Mouse (Mus musculus) megakaryocyte, embryonic 14.5 days (primary cell): ENCODE measurements at regions not wholly inside any gene's neighbourhood (a gene's known extent, or its start where the extent isn't known, plus 50 kb on each side); places are given as distances from the start of the nearest gene placed in this dataset.

Experiments
- H3K27me3 ChIP-seq: replicated peaks from 2 replicates; pipeline ENCODE3; 2012; ENCODE audit warnings: inconsistent platforms
- H3K36me3 ChIP-seq: replicated peaks from 2 replicates; pipeline ENCODE3; 2012; ENCODE audit warnings: low read length, inconsistent platforms, mixed read lengths
- H3K4me1 ChIP-seq: 2 replicates; pipeline ENCODE4 v1.6.1; 2012; ENCODE audit warnings: inconsistent platforms
- H3K4me3 ChIP-seq: replicated peaks from 2 replicates; pipeline ENCODE3; 2012; ENCODE audit warnings: moderate library complexity, mild to moderate bottlenecking, inconsistent platforms
- H3K9me3 ChIP-seq: 2 replicates; pipeline ENCODE4 v1.6.1; 2012; ENCODE audit warnings: inconsistent platforms
- FLI1 ChIP-seq: IDR thresholded peaks from 2 replicates; pipeline ENCODE4 v1.6.1; 2012; ENCODE audit warnings: low read length, inconsistent platforms, mixed read lengths
- GATA1 ChIP-seq: IDR thresholded peaks from 3 replicates; pipeline ENCODE4 v1.6.1; 2012; ENCODE audit warnings: mixed read lengths, low read length, inconsistent platforms, borderline replicate concordance

DNA sequence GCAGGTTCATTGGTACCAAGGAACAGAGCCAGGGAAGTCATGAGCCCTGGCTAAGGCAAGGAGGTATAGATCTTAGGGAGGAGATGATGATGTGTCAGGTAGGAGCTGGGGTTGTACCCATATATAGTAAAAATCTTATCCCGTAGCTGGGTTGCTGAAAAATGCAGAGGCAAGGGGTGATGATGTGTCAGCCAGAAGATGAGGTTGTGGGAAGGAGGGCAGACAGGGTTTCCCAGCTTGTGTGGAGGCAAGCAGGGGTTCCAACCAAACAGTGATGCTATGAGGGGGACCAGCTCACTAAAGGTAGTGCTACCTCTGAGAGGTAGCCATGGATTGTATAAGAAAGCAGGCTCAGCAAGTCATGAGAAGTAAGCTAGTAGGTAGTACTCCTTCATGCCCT is 90.5 kb upstream of the N4bp1 start:
- H3K36me3 ChIP-seq = no peaks in the 10 kb centered on the region
- H3K4me3 ChIP-seq = no peak overlapping the region
- no peaks in the 10 kb centered on the region for H3K4me1 ChIP-seq
- H3K9me3 ChIP-seq = peaks cover 17% of the 10 kb centered on the region
- no peaks in the 10 kb centered on the region for H3K27me3 ChIP-seq
- no peak for TF ChIP-seq FLI1
- TF ChIP-seq GATA1 = no peak

DNA sequence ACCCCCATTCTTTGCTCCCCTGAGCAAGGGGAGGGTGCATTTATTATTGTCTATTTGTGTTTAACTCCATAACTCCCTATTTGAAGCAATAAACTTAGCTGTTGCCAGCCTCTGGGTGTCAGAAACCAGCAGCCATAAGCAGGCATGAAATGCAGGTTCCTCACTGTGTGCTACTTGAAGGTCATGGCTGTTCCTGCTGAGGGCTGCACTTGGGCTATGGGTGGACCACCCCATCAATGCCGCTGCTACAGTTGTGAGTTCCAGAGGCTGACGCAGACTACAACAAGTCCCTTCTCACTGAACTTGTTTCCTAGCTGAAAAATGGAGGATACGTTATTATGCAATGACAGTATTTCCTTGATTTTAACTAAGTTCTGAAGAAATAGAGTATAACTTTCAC is 86.7 kb upstream of the N4bp1 start:
- no peaks in the 10 kb centered on the region for H3K4me1 ChIP-seq
- no peaks in the 10 kb centered on the region for H3K27me3 ChIP-seq
- TF ChIP-seq FLI1 (no peak), GATA1 (no peak)
- peaks cover 17% of the 10 kb centered on the region for H3K9me3 ChIP-seq
- H3K4me3 ChIP-seq = no peak overlapping the region
- no peaks in the 10 kb centered on the region for H3K36me3 ChIP-seq

GRCm38 (mm10) chr8:86969051-86969450 is 84.0 kb upstream of the N4bp1 start:
- no peak overlapping the region for H3K4me3 ChIP-seq
- H3K4me1 ChIP-seq = no peaks in the 10 kb centered on the region
- H3K27me3 ChIP-seq = no peaks in the 10 kb centered on the region
- H3K9me3 ChIP-seq = peaks cover under 1% of the 10 kb centered on the region; the same call in 1 of the 2 replicates
- H3K36me3 ChIP-seq = no peaks in the 10 kb centered on the region
- TF ChIP-seq GATA1 (no peak), FLI1 (no peak)

DNA sequence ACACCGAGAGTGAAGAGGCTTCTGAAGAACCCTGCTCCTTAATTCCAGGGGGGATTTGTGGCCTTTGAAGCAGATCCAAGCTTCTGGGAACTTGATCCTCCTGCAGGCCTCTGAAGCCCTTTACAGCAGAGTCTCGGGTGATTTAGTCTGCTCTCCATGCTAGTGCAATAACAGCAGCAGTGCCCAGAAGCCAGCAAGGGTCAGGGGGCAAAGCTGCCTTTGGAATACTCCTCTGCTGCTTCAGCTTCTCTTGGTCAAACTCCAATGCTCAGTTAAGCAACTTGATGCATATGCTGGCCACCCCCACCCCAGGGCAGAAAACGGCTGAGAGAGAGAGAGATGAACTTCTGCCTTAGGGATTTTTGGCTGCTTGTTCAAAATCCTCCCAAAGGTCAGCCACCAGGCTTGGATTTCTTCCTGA is 82.8 kb upstream of the N4bp1 start:
- Histone ChIP-seq H3K36me3 (no peaks in the 10 kb centered on the region), H3K27me3 (no peaks in the 10 kb centered on the region), H3K4me3 (no peak overlapping the region), H3K4me1 (no peaks in the 10 kb centered on the region), H3K9me3 (no peaks in the 10 kb centered on the region)
- TF ChIP-seq FLI1 = no peak
- TF ChIP-seq GATA1 = no peak

GRCm38 (mm10) chr8:86961218-86962195 is 76.4 kb upstream of the N4bp1 start:
- TF ChIP-seq GATA1 (no peak), FLI1 (no peak)
- H3K4me3 ChIP-seq = no peak overlapping the region

More at GRCm38 (mm10) chr8:86961218-86962195, 76.4 kb upstream of the N4bp1 start:
- Histone ChIP-seq H3K36me3 (no peaks in the 10 kb centered on the region), H3K27me3 (no peaks in the 10 kb centered on the region), H3K4me1 (no peaks in the 10 kb centered on the region), H3K9me3 (peaks cover 19% of the 10 kb centered on the region)
